Mouse (Mus musculus) Patski (cell line): Measurements from ENCODE around the gene Tia1. TPM values are rescaled to one million over a fixed set of nuclear protein-coding genes. Genes with fewer than 3 reads are reported as not detected.

Source experiments
- ATAC-seq: fragments of 100-300 bp; one replicate; pipeline ENCODE4 v1.8.0; 2021
- CTCF ChIA-PET: fragments of 350-600 bp; sonication (Branson Sonifier 250); formaldehyde crosslinking; loops from one replicate; lab custom pipeline; 2022; ENCODE audit warnings: inconsistent platforms; lab: Charles Lee
- POLR2A ChIA-PET: fragments of 350-600 bp; sonication (Branson Sonifier 250); formaldehyde crosslinking; loops from one replicate; lab custom pipeline; 2022; ENCODE audit warnings: antibody characterized with exemption, inconsistent platforms; lab: Charles Lee
- DNase-seq: peaks from one replicate; pipeline ENCODE4 v3.0.0-alpha.2; 2011; ENCODE audit warnings: low read depth, low spot score
- H3K27me3 ChIP-seq: fragments of 371-371 bp; one replicate; pipeline ENCODE4 v1.5.1; 2021
- CTCF ChIP-seq: fragments of 100-300 bp; IDR thresholded peaks from one replicate; pipeline ENCODE4 v1.5.1; 2021
- in situ Hi-C: fragments of 300-500 bp; cut with MboI; formaldehyde crosslinking; loops from 3 replicates; pipeline ENCODE4 v1.11.1; 2018; ENCODE audit warnings: low pct_unique_long_range_greater_than_20kb, mixed read lengths
- polyA plus RNA-seq: library from polyadenylated mRNA; unstranded; gene quantifications from one replicate; pipeline ENCODE4 v1.2.3, GENCODE M21; 2021

Gene Tia1
- polyA plus RNA-seq = 91.4 TPM

DNA sequence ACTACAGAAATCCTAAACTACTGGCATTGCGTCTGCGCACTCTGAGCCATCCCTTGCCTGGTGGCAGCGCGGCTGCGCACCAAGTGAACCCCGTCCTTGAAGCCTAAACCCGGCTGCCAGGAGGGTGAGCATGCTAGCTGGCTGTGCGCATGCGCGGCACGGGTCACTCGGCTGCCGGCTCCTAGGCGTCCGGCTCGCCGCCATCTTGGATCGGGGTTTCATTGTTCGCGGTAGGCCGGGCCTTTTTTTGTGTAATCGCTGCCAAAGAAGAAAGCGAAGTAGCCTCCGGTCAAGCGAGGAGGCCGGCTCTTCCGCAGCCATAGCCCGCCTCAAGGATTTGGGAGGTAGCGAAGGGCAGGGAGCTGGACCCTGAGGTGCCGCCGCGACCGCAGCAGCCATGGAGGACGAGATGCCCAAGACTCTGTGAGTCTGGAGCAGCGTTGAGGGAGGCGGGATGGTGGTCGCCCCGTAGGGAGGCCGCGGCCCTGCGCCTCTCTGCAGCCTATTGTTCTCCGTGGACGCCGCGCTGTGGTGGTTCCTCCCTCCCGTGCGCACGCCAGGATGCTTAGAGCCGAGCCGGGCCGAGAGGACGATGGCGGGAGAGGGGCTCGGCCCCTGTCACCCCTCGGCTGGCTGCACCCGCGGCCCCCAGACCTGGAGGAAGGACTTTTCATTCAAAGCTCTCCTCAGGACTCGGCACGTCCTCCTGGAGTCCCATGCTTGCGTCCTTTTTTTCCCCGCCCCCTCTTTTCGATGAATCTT, at the start of gene Tia1:
Tia1 (plus strand) TSS at position 120 of the 762 bp plus-strand sequence.
- ChIA-PET POLR2A (interaction anchor here (0.6 to 0.9 kb wide), 2 partner anchors 33 to 158 kb away, joined by 4 to 5 read pairs; partner anchors contain the start of gene Snrpg), CTCF (interaction anchor here (1.0 to 1.3 kb wide), 2 partner anchors 9 to 40 kb away, joined by 3 read pairs; no protein-coding TSS in a partner anchor)
- no peak for TF ChIP-seq CTCF
- DNase-seq (peak; percentile 80), ATAC-seq (peak; percentile 85)
- in situ Hi-C loops = loop anchor here (5.0 kb wide), 1 partner anchor 37 kb away; the partner anchor contains the start of gene Fam136a
- no peaks in the 10 kb centered on the region for H3K27me3 ChIP-seq

DNA sequence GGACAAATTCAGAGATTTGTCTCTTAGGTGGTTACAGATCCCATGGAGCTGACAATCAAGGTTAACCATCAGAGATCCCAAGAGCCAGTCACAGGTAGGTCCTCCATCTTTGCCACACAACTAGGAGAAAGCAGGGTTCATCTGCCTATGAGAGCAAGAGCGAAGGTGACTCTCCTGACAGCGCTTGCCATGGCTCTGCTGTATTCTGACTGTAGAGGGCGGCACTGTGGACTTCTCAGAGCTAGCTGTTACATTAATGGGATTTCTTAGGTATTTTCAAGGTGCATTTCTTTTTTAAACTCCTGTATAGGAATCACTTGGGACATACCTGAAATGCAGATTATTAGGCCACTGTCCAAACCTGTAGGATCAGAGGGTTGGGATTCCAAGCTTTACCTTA, 49.1 kb upstream of the Tia1 start:
- peak; percentile 24 for TF ChIP-seq CTCF
- ATAC-seq = no peak
- H3K27me3 ChIP-seq = peaks cover 3% of the 10 kb centered on the region
- CTCF ChIA-PET = interaction anchor here (2.3 kb wide), 1 partner anchor 10 kb away, joined by 12 read pairs; the partner anchor contains the start of gene Fam136a
- POLR2A ChIA-PET = no interaction called here
- in situ Hi-C loops = loop anchor here (10.0 kb wide), 1 partner anchor 80 kb away; no protein-coding TSS in a partner anchor
- no peak for DNase-seq

DNA sequence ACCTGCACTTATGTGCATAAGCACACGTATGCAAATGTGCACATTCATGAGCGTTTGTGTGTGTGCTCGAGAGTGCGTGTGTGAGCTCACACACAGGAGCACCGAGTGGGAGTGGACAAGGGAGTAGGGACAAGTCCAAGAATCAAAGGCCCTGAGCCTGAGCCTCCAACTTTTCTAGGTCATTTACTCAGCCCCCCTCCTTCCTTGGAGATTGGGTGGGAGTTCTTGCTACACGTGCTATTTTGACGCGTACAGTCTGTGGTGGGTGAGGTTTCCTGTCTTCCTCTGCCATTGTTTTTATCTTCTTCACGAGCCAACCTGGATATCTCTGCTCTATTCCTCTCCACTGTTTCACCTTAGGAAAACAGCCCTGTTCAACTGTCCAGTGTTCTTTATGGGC, 47.1 kb upstream of the Tia1 start:
- no peak for ATAC-seq
- ChIA-PET POLR2A (no interaction called here), CTCF (interaction anchor here (1.0 to 1.4 kb wide), 2 partner anchors 8 kb away, joined by 3 read pairs; partner anchors contain the start of gene Fam136a)
- TF ChIP-seq CTCF = no peak
- in situ Hi-C loops = loop anchor here (10.0 kb wide), 1 partner anchor 82 kb away; no protein-coding TSS in a partner anchor
- peaks cover 3% of the 10 kb centered on the region for H3K27me3 ChIP-seq
- DNase-seq = no peak

DNA sequence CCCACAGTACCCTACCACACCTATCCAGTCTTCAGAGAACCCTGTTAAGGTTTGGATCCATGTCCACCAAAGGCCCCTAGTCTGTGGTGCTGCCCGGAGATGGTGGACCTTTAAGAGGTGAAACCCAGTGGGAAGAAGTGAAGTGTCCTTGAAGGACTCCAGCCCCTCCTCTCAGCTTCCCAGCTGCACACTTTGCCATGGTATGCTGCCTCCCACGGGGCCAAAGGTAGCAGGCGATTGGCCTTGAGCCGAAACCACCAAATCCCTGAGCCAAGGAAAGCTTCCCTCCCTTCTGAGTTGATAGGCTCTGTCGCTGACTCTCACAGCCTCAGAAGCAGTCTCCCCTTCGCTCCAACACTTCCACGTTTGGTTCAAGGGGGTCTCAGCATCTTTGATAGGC, 43.3 kb upstream of the Tia1 start:
- ChIA-PET CTCF (no interaction called here), POLR2A (no interaction called here)
- no peak for DNase-seq
- in situ Hi-C loops = loop anchor here (5.0 to 10.0 kb wide), 2 partner anchors 233 to 336 kb away; partner anchors contain the start of gene Add2
- H3K27me3 ChIP-seq = peaks cover 3% of the 10 kb centered on the region
- no peak for TF ChIP-seq CTCF
- ATAC-seq = no peak

DNA sequence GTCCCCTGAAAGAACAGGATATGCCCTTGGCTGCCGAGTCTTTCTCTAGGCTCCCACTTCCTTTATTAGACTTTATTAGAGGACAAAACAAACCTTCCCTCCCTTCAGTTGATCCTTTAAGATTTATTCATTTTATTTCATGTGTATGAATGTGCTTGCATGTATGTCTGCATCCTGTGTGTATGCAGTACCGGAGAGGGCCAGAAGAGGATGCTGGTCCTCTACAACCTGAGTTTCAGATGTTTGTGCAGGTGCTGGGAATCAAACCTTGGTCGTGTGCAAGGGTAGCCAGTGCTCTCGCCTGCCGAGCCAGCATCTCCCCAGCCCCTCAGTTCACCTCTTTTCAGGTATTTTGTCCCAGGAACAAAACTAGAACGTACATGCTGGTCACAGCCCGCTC, 42.6 kb upstream of the Tia1 start:
- ChIA-PET CTCF (no interaction called here), POLR2A (no interaction called here)
- DNase-seq (no peak), ATAC-seq (no peak)
- H3K27me3 ChIP-seq = peaks cover 3% of the 10 kb centered on the region
- in situ Hi-C loops = loop anchor here (5.0 to 10.0 kb wide), 2 partner anchors 234 to 337 kb away; partner anchors contain the start of gene Add2
- TF ChIP-seq CTCF = no peak

DNA sequence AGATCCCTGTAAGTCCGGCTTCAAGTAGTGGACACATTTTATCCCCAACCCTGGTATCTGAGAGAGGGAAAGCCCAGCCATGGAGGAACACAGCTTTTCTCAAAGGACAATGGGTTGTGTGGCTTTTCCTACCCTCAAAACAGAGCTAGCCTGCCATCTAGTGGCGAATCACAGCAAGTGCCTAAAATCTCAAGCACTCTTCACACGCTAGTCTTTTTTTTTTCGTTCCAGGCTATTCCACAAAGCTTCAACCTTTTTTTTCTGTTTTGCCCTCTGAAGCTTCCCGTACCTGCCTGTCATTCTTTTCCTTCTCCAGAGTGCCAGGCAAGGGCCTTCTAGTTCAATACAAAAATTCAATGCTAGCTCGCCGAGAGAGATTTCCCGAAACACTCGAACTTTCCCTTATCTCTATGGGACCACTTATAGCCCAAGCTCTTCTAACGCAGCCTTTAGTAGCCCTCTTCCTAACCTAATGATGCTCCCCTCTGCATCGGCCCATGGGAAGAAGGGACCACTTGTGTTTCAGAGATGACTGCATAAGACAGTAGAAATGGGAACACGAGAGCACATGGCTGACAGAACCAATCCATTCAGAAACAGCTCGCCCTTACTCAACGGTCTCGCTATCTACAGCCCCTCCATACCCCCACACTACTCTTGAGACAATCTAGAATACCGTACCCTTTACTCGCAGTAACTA, 39.4 kb upstream of the Tia1 start:
- no peak for TF ChIP-seq CTCF
- ChIA-PET CTCF (interaction anchor here (0.7 to 6.9 kb wide), 38 partner anchors 8 to 429 kb away, joined by 3 to 50 read pairs (median 4); partner anchors contain the start of genes Pcyox1, Tgfa and Tia1), POLR2A (interaction anchor here (0.7 to 3.6 kb wide), 4 partner anchors 33 to 236 kb away, joined by 3 to 15 read pairs (median 5); partner anchors contain the start of gene Pcyox1)
- ATAC-seq = no peak
- in situ Hi-C loops = loop anchor here (5.0 to 10.0 kb wide), 3 partner anchors 38 to 340 kb away; partner anchors contain the start of genes Add2 and Tia1
- H3K27me3 ChIP-seq = no peaks in the 10 kb centered on the region
- no peak for DNase-seq

DNA sequence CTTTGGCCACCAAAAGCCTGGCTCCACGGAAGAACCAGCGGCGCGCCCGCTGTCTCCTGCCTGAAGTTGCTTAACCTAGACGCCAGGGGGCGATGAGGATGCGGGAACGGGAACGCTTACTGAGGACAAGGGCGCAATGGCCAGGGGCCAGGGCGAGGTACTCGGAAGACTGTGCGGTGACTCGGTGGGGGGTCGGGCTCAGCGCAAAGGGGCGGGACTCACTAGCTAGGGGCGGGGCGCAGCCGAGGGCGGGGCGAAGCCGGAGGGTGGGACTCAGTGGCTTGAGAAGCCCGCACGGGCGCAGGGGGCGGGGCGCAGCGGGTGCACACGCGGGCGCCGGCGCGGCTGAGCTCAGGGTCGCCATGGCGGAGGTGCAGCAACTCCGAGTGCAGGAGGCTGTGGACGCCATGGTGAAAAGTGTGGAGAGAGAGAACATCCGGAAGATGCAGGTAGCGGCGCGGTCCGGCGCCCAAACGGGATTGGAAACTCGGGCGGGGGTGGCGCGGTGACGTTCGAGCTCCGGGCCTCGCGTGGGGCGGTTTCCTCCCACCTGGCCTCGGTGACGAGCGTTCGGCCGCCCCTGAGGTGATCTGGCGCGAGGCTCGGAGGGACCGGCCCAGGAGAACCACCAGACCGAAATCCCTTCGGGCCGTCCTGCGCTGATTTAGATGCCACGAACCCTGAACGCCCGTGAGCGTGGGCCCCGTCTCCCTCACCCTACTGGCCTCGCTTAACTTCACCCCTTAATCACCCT, 38.5 kb upstream of the Tia1 start, which contains the start of gene Fam136a:
Fam136a (plus strand) TSS at position 276 of the 754 bp plus-strand sequence.
- DNase-seq (peak; percentile 93), ATAC-seq (peak; percentile 79)
- no peak for TF ChIP-seq CTCF
- in situ Hi-C loops = loop anchor here (5.0 to 10.0 kb wide), 2 partner anchors 37 to 341 kb away; partner anchors contain the start of genes Add2 and Tia1
- ChIA-PET CTCF (interaction anchor here (0.8 to 6.9 kb wide), 26 partner anchors 8 to 344 kb away, joined by 3 to 50 read pairs (median 4); partner anchors contain the start of gene Pcyox1), POLR2A (interaction anchor here (2.1 to 3.6 kb wide), 2 partner anchors 32 to 35 kb away, joined by 6 to 15 read pairs; partner anchors contain the start of gene Pcyox1)
- no peaks in the 10 kb centered on the region for H3K27me3 ChIP-seq

DNA sequence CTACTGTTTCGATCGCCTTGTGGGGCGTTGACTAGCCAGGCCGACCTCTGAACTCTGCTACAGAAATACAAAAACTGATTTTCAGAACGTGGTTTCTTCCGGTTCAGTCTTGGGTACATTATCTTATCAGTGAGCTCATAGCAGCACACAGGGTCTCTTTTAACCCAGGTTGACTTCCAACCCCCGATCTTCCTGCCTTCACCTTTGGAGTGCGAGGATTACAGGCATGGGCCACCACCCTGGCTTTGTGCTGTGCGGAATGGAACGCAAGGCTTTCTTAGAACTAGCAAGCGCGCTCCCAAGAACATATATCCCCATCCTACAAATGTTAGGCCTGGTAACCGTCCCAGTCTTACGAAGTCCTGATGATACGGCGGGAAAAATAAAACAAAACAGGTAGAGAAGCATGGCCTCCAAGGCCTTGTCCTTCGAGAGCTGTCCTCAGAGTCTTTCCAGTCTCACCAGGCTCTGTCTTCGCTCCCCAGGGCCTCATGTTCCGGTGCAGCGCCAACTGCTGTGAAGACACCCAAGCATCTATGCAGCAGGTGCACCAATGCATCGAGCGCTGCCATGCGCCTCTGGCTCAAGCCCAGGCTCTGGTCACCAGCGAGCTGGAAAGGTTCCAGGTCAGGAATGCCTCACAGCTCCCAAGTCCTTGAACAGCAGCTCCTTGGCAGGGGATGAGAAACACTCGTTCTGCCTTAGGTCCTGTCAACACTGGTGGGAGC, 37.7 kb upstream of the Tia1 start:
- CTCF ChIA-PET = interaction anchor here (1.0 to 6.9 kb wide), 4 partner anchors 25 to 224 kb away, joined by 3 to 50 read pairs (median 8); no protein-coding TSS in a partner anchor

More for the DNA sequence above, 37.7 kb upstream of the Tia1 start:
- no peak for DNase-seq
- TF ChIP-seq CTCF = no peak
- POLR2A ChIA-PET = interaction anchor here (2.1 to 3.6 kb wide), 2 partner anchors 31 to 34 kb away, joined by 6 to 15 read pairs; partner anchors contain the start of gene Pcyox1
- in situ Hi-C loops = loop anchor here (5.0 to 10.0 kb wide), 2 partner anchors 36 to 341 kb away; partner anchors contain the start of genes Add2 and Tia1
- ATAC-seq = no peak
- no peaks in the 10 kb centered on the region for H3K27me3 ChIP-seq
